Mouse (Mus musculus): ENCODE measurements around the gene Otud6a. TPM values are rescaled to one million over a fixed set of nuclear protein-coding genes. Genes with fewer than 3 reads are reported as not detected.

The Otud6a gene
- total RNA-seq (2023) = not detected

DNA sequence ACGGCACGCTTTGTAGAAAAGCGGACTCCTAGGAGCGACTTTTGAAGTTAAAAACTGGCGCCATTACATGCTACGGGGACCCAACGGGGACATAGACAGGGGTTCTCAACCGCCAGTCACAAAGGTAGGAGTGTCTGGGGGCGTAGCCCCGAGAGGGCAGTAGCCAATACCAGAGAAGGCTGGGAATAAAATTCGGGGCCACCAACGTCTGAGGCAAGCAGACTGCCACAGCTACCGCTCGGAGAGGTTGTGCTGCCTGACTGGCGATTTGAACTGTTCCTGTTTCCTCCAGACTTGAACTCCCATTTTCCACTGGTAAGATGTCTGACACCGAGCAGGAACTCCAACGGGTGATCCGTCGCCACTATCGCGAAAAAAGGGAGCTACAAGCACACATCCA is at the start of gene Otud6a:
Otud6a (plus strand) TSS at position 321 of the 400 bp plus-strand sequence.

DNA sequence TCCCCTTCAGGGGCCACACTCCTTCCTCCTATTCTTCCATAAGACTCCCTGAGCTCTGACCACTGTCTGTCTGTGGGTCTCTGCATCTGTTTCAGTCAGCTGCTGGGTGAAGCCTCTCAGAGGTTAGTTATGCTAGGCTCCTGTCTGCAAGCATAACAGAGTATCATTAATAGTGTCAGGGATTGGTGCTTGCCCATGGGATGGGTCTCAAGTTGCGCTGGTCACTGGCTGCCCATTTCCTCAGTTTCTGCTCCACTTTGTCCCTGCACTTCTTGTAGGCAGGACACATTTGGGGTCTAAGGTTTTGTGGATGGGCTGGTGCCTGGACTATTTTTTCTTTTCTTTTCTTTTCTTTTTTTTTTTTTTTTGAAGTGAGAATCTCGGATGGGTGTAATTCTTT is 13.8 kb downstream of the Otud6a start, which contains the start of gene Awat2:
Awat2 (minus strand) TSS at position 101 of the 400 bp plus-strand sequence.

Other genes with a start within 250 kb of the Otud6a start
- gene Awat2, start 13.7 kb downstream of the Otud6a start, total RNA-seq (2023) = under 1 TPM; 0.47 to 0.79 TPM
- gene Igbp1, start 65.3 kb downstream of the Otud6a start, total RNA-seq (2023) = 10 to 100 TPM; 65.0 to 69.3 TPM
- gene Dgat2l6, start 95.8 kb downstream of the Otud6a start, total RNA-seq (2023) = under 1 TPM in 1 of 2 experiments, not detected in 1; 0.12 TPM
- gene Awat1, start 143.2 kb downstream of the Otud6a start, total RNA-seq (2023) = not detected
- gene P2ry4, start 165.9 kb downstream of the Otud6a start, total RNA-seq (2023) = not detected
- not detected for gene Arr3, start 176.5 kb downstream of the Otud6a start, total RNA-seq (2023)
- gene Kif4, start 196.7 kb downstream of the Otud6a start, total RNA-seq (2023) = 1 to 10 TPM in 1 of 2 experiments, under 1 TPM in 1; 0.59 to 2.9 TPM
- gene Pdzd11, start 197.6 kb downstream of the Otud6a start, total RNA-seq (2023) = 10 to 100 TPM; 15.6 to 20.7 TPM